Mouse (Mus musculus): ENCODE data around the gene Ctsl.

GRCm38 (mm10) chr13:64319782-64320181 lies 50.9 kb downstream of the Ctsl start:
- no peak for TF ChIP-seq CHD2 (IDR thresholded peaks at IDR 0.05; ENCODE audit: low read depth, low read length)
- no peak for TF ChIP-seq MAFK (IDR thresholded peaks at IDR 0.05; ENCODE audit: insufficient read depth, low read depth, low read length)
- no peak for TF ChIP-seq HCFC1 (IDR thresholded peaks at IDR 0.05; ENCODE audit: borderline replicate concordance, insufficient read depth, low read length)
- TF ChIP-seq ZNF384 (IDR thresholded peaks at IDR 0.05; ENCODE audit: low read depth, low read length): no peak
- TF ChIP-seq ZC3H11A (IDR thresholded peaks at IDR 0.05; ENCODE audit: borderline replicate concordance, low read depth, low read length): no peak

Measured in ES-E14 (cell line).